Mouse (Mus musculus) midbrain, embryonic 11.5 days (tissue): ENCODE measurements around the gene Rab7b. TPM values are rescaled to one million over a fixed set of nuclear protein-coding genes. Genes with fewer than 3 reads are reported as not detected.

Experiments used
- ATAC-seq: fragments of 200-750 bp; cut with Nextera tagmentation; 2 replicates; pipeline ENCODE4 v1.8.0; 2017; ENCODE audit warnings: moderate TSS enrichment, moderate library complexity; ENCODE audit not compliant: low FRiP score
- DNase-seq: peaks from one replicate; pipeline ENCODE4 v3.0.0; 2015; ENCODE audit warnings: low spot score; ENCODE audit errors: missing footprints
- H3K27ac ChIP-seq: fragments of 300-500 bp; sonication (generic); 2 replicates; pipeline ENCODE4 v1.5.1; 2014; ENCODE audit warnings: low read depth, low read length
- H3K27me3 ChIP-seq: fragments of 300-500 bp; sonication (generic); 2 replicates; pipeline ENCODE4 v1.6.1; 2014; ENCODE audit warnings: mild to moderate bottlenecking, low read length, moderate library complexity, mixed read lengths; ENCODE audit not compliant: control insufficient read depth, insufficient read depth
- H3K36me3 ChIP-seq: fragments of 300-500 bp; sonication (generic); 2 replicates; pipeline ENCODE4 v1.6.1; 2014; ENCODE audit warnings: mild to moderate bottlenecking, low read length, moderate library complexity, mixed read lengths; ENCODE audit not compliant: control insufficient read depth, insufficient read depth
- H3K4me1 ChIP-seq: fragments of 300-500 bp; sonication (generic); 2 replicates; pipeline ENCODE4 v1.6.1; 2014; ENCODE audit warnings: low read length; ENCODE audit not compliant: control insufficient read depth, insufficient read depth
- H3K4me2 ChIP-seq: fragments of 300-500 bp; sonication (generic); 2 replicates; pipeline ENCODE4 v1.6.1; 2014; ENCODE audit warnings: mild to moderate bottlenecking, moderate library complexity
- H3K4me3 ChIP-seq: fragments of 300-500 bp; sonication (generic); 2 replicates; pipeline ENCODE4 v1.5.1; 2014; ENCODE audit warnings: low read depth, low read length
- H3K9ac ChIP-seq: fragments of 300-500 bp; sonication (generic); 2 replicates; pipeline ENCODE4 v1.6.1; 2014; ENCODE audit warnings: low read length
- H3K9me3 ChIP-seq: fragments of 300-500 bp; sonication (generic); 2 replicates; pipeline ENCODE4 v1.6.1; 2016; ENCODE audit warnings: low read length; ENCODE audit not compliant: control insufficient read depth
- WGBS: fragments of 180-500 bp; shearing (Covaris S2); extraction: QIAGEN DNeasy Blood & Tissue Kit; methylation state at CpG from one replicate; pipeline ENCODE4 v1.1.7; 2014; 5-methylcytosine and 5-hydroxymethylcytosine counted together
- polyA plus RNA-seq: library from polyadenylated mRNA; unstranded; fragments of >200 nt; fragmentation: Nextera tagmentation; extraction: Ambion mirVana; gene quantifications from 2 replicates; pipeline ENCODE4 v1.2.1, GENCODE M21; 2014

The Rab7b gene
- polyA plus RNA-seq, 1 experiment from 2014 or later: 1.3 TPM

GRCm38 (mm10) chr1:131723549-131723948, 35.1 kb downstream of the Rab7b start:
- H3K27me3 ChIP-seq: no peaks in the 10 kb centered on the region
- H3K27ac ChIP-seq: no peak overlapping the region
- H3K4me2 ChIP-seq: no peak overlapping the region
- WGBS: 44% methylated on average over 4 of the region's 4 CpGs
- ATAC-seq (peak; percentile 42; the same call in 1 of the 2 replicates), DNase-seq (no peak)
- H3K4me1 ChIP-seq: peaks cover 11% of the 10 kb centered on the region
- H3K36me3 ChIP-seq: no peaks in the 10 kb centered on the region
- H3K4me3 ChIP-seq: no peak overlapping the region
- no peaks in the 10 kb centered on the region for H3K9me3 ChIP-seq
- H3K9ac ChIP-seq: no peak overlapping the region

- peaks cover 7% of the 10 kb centered on the region for H3K4me1 ChIP-seq
- WGBS: 83% methylated on average over 6 of the region's 6 CpGs
These were observed 38.1 kb downstream of the Rab7b start for GRCm38 (mm10) chr1:131726586-131726985.

GRCm38 (mm10) chr1:131730639-131731437, 42.3 kb downstream of the Rab7b start:
- ATAC-seq (no peak), DNase-seq (peak; percentile 28)
- H3K4me3 ChIP-seq: no peak overlapping the region
- H3K27me3 ChIP-seq: no peaks in the 10 kb centered on the region
- H3K9me3 ChIP-seq: no peaks in the 10 kb centered on the region
- no peaks in the 10 kb centered on the region for H3K36me3 ChIP-seq
- H3K4me2 ChIP-seq: no peak overlapping the region
- WGBS: 88% methylated on average over 12 of the region's 12 CpGs
- H3K4me1 ChIP-seq: peaks cover 5% of the 10 kb centered on the region; the same call in 1 of the 2 replicates
- no peak overlapping the region for H3K9ac ChIP-seq
- H3K27ac ChIP-seq: no peak overlapping the region

More at GRCm38 (mm10) chr1:131726586-131726985, 38.1 kb downstream of the Rab7b start:
- H3K27me3 ChIP-seq: no peaks in the 10 kb centered on the region
- no peak overlapping the region for H3K9ac ChIP-seq
- H3K4me2 ChIP-seq: no peak overlapping the region
- H3K4me3 ChIP-seq: no peak overlapping the region
- no peak for ATAC-seq
- no peaks in the 10 kb centered on the region for H3K36me3 ChIP-seq
- peak; percentile 17 for DNase-seq
- no peak overlapping the region for H3K27ac ChIP-seq
- H3K9me3 ChIP-seq: no peaks in the 10 kb centered on the region

- Histone ChIP-seq H3K4me3 (no peak overlapping the region), H3K4me1 (peaks cover 5% of the 10 kb centered on the region; the same call in 1 of the 2 replicates), H3K27me3 (no peaks in the 10 kb centered on the region), H3K27ac (no peak overlapping the region), H3K9ac (no peak overlapping the region), H3K36me3 (no peaks in the 10 kb centered on the region), H3K4me2 (no peak overlapping the region), H3K9me3 (no peaks in the 10 kb centered on the region)
- DNase-seq (no peak), ATAC-seq (no peak)
- WGBS: 38% methylated on average over 13 of the region's 13 CpGs
These were observed 45.1 kb downstream of the Rab7b start for GRCm38 (mm10) chr1:131733474-131734180.

- Histone ChIP-seq H3K4me1 (peaks cover 5% of the 10 kb centered on the region; the same call in 1 of the 2 replicates), H3K9me3 (no peaks in the 10 kb centered on the region), H3K4me3 (no peak overlapping the region), H3K4me2 (no peak overlapping the region), H3K27ac (no peak overlapping the region), H3K27me3 (no peaks in the 10 kb centered on the region), H3K9ac (no peak overlapping the region), H3K36me3 (no peaks in the 10 kb centered on the region)
- no peak for DNase-seq
- WGBS: 93% methylated on average over 6 of the region's 6 CpGs
- ATAC-seq: no peak
These were observed 46.3 kb downstream of the Rab7b start for GRCm38 (mm10) chr1:131734657-131735273.

- no peaks in the 10 kb centered on the region for H3K27me3 ChIP-seq
- no peaks in the 10 kb centered on the region for H3K36me3 ChIP-seq
- H3K4me2 ChIP-seq: no peak overlapping the region
- DNase-seq: no peak
- H3K4me1 ChIP-seq: peaks cover 5% of the 10 kb centered on the region; the same call in 1 of the 2 replicates
- no peaks in the 10 kb centered on the region for H3K9me3 ChIP-seq
- no peak overlapping the region for H3K9ac ChIP-seq
- no peak for ATAC-seq
- no peak overlapping the region for H3K4me3 ChIP-seq
- whole genome bisulfite sequencing: 88% methylated on average over 9 of the region's 9 CpGs
- no peak overlapping the region for H3K27ac ChIP-seq
These were observed 48.0 kb downstream of the Rab7b start for GRCm38 (mm10) chr1:131736494-131736893.

GRCm38 (mm10) chr1:131737269-131737668, 48.8 kb downstream of the Rab7b start:
- H3K4me3 ChIP-seq: no peak overlapping the region
- no peaks in the 10 kb centered on the region for H3K9me3 ChIP-seq
- no peak overlapping the region for H3K4me2 ChIP-seq
- no peak overlapping the region for H3K27ac ChIP-seq
- WGBS: 79% methylated on average over 5 of the region's 5 CpGs
- ATAC-seq: no peak
- H3K36me3 ChIP-seq: no peaks in the 10 kb centered on the region
- DNase-seq: no peak
- H3K4me1 ChIP-seq: peaks cover 5% of the 10 kb centered on the region; the same call in 1 of the 2 replicates
- H3K27me3 ChIP-seq: no peaks in the 10 kb centered on the region
- H3K9ac ChIP-seq: no peak overlapping the region

- H3K4me3 ChIP-seq: no peak overlapping the region
- DNase-seq (no peak), ATAC-seq (no peak)
- H3K27ac ChIP-seq: no peak overlapping the region
- H3K27me3 ChIP-seq: no peaks in the 10 kb centered on the region
- no peaks in the 10 kb centered on the region for H3K9me3 ChIP-seq
- no peaks in the 10 kb centered on the region for H3K36me3 ChIP-seq
- 91% methylated on average over 1 of the region's 1 CpGs for WGBS
- H3K4me1 ChIP-seq: peaks cover under 1% of the 10 kb centered on the region; the same call in 1 of the 2 replicates
- no peak overlapping the region for H3K9ac ChIP-seq
- no peak overlapping the region for H3K4me2 ChIP-seq
These were observed 50.3 kb downstream of the Rab7b start for GRCm38 (mm10) chr1:131738760-131739159.
